Mouse (Mus musculus): ENCODE results near the gene D630039A03Rik.
"Not testable (repeated sequence)": the region's sequence is repeated elsewhere in the genome, so short reads cannot be mapped to it uniquely, and the experiment has no call there.

Gene D630039A03Rik

DNA sequence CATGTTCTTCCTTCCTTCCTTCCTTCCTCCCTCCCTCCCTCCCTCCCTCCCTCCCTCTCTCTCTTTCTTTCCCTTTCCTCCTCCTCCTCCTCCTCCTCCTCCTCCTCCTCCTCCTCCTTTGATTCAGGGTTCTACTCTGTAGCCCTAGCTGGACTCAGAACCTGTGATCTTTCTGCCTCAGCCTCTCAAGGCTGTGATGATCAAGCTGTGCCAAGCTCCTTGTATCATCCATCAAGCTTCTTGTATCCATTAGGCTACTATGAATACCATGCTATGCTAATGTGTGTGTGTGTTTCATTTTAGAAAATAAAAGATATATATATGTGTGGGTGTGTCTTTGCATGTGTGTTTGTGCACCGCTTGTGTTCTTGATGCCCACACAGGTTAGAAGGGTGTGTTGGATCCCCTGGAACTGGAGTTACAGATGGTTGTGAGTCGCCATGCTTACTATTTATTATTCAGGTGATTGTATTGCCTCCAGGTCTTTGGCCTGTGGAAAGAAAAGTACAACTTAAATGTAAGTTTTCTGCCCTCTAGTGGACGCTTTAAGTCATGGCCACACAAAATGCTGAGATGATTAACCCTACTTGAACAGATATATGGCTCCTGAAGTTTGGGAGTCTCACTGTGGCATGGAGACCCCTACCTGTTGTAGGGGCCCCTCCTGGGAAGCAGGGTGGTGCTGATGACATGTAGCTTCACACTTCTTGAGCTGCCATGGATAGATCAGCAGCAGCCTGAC lies 11.5 kb upstream of the D630039A03Rik start:
- DNase-seq (ENCODE audit: low read depth), result no peak

DNA sequence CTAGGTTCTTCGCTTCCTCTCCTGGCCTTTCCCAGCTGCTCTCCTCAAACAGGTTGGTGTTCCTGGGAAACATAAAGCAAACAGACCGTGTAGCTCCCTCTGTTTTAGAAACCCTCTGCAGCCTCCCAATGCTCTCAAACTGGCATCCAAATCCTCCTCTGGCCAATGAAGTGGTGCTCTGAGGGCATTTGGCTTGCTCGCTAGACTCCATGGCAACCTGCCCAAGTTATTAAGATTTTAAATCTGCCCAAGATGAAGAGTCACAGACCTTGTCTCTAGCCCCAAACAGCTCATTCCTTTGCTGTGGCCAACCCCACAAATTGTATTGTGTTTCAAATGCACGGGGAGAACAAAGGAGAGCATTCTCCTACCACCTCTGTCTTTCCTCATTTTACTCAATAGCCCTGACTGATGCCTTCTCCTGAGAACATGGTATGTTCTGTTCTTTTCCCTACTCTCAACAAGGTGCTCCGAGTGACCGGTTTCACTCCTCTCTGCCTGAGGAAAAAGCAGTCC lies 8.5 kb upstream of the D630039A03Rik start:
- no peak for DNase-seq (ENCODE audit: low read depth)

DNA sequence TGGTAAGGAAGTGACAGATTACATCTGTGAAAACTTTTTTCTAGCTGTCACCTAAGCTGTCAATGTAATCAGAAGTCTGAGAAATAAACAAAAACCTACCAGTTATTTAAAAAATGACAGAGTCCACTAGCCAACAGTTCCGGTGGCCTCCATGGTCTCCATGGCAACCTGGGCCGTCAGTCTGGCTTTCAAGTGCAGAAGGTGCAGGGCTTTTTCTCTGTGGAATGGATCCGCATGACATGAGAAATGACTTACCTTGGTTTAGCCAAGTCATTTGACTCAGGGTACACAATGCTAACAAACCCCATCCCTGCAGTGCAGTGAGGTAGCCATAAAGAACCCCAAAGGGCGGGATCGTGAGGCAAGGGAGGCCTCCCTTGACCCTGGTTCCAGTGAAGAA lies 6.1 kb upstream of the D630039A03Rik start:
- no peak for DNase-seq (ENCODE audit: low read depth)

DNA sequence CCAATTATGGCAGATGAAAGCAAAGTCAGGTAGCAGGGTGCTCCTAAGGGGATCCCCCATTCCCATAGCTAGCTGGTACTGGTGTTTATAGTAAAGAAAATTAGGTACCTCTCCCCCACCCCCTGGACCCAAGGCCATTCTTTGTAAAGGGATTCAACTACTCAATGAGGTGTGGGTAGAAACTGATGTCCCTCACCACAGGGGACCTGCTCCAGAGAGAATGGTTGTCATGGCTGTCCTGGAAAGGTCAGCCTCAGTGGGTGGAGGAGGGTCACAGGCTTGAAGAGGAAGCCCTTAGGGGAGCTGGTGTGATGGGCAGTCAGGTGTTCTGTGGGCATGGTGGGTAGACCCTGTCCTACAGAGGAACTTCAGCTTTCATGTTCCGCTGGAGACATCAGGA lies 4.4 kb upstream of the D630039A03Rik start:
- DNase-seq (ENCODE audit: low read depth), result no peak

DNA sequence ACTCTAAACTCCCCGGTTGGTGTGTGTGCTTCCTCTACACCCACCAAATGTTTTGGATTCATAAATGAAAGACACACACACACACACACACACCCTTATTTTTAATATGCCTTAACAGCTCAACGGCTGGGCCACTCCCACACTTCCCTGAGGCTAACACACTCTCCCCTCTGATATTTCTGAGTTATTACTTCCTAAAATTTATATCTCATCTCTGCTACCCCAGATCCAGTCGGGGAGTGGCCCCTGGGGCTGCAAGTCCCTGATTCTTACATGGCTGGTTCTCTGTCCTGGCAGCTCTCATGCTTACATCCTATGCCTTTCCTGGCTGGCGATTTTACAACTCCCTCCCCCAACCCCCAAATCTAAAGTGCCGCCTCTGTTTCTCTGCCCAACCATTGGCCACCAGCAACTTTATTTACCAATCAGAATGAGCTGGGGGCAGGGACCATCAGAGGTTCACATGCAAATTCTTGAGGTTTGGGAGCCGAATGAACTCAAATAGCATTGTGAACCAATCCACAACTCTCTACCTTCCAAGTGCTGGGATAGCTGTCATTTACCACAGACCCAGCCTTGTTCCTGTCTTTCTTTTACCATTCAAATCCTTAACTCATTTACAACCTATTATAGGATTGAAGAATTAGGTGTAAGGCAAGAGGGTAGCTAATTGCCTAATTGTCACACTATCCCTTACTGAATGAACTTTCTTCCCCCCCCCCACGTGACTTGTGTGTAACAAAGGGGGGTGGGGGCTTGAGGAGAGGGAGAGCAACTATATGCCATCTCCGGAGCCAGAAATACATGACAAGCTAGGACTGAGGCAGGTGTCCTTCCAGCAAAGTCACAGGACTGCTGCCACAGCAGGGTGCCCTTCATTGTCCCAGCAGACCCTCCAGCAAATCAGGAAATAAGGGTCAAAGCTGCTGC lies 3.7 kb upstream of the D630039A03Rik start:
- DNase-seq (ENCODE audit: low read depth), result no peak

DNA sequence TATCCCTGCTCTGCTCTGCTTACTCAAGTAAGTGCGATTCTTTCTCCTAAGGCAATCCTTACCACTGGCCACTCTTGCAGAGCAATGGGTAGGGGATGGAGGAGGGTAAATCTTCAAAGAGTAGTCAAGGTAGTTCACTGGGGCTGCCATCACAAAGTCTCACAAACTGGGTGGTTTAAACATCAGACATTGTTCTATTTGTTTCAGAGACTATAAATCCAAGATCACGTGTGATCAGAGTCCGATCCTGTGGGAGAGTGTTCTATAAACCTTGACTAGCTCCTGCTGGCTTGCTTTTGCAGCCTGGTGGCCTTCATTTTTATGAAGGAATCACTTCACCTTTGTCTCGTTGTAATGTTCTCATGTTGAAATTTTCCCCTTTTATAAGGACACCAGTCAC lies 614 bp upstream of the D630039A03Rik start:
- no peak for DNase-seq (ENCODE audit: low read depth)

DNA sequence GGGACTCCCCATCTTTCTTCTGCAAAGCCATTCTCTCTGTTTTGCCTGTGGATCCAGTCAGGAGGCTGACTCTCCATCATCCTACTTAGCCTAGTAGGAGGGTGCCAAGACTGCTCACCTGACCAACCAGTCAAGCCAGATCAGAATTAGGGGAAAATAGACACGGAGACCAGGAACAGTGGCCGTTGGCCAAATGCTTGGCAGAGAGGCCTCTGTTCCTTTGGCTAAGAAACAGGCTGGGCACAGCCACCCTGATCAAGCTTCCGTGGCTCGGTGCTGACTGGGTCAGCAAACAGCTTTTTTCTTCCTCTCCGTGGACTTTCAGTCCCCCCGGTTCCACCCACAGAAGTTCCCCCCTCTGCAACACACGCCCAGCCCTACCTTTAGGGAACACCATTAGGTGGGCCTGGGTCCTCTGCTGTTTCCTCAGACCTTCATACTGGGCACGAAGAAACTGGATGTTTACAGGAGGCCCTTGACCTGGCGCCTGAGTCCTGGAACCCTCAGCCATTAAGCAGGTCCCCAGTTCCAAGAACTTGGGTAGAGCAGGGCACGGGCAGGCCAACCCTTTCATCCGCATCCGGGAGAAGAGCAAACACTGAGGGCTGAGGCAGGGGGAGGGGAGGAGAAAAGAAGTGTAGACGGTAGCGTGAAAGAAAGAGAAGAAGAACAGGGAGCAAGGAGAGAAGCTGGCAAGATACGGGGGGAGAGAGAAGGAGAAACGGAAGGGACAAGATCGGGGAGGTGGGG lies 706 bp downstream of the D630039A03Rik start:
- no peak for DNase-seq (ENCODE audit: low read depth)

DNA sequence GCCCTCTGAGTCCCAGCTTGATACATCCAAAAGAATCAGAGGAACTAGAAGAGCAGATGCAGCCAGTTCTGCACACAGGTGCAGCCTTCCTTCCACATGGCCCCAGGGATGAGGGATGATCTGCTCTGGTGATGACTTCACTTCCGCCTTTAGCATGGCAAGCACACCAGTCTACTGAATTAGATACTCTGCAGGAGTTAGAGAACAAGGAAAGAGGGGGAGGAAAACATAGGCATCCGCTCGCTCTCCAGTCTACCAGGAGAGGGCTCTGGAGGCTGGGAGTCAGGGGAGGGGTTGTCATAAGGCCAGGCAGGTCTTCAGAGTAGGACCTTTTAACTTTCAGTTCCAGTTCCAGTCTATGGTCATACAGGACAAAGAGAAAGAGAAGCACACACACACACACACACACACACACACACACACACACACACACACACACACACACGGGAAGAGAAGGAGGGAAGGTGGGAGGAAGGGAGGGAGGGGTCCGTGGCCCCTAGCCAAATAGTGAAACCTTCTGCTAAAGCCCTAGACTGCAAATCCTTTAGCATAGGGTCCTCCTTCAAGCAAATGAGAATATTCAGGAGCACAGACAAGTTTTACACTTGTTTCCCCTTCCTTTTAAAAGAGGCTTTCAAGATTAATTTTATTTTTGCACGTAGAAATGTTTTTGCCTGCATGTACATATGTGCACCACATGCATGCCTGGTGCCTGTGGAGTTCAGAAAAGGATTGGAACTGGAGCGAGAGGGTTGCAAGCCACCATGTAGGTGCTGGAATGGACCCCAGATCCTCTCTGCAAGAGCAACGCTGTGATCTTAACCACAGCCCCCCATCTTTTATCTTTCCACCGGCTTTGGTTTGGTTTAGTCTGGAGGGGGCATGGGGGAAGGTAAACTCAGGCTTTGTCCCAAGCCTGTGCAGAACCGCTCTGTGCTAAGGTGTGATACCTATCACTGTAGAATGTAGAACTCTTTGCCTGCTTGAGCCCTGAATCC lies 1.6 kb downstream of the D630039A03Rik start:
- DNase-seq (ENCODE audit: low read depth), result no peak

DNA sequence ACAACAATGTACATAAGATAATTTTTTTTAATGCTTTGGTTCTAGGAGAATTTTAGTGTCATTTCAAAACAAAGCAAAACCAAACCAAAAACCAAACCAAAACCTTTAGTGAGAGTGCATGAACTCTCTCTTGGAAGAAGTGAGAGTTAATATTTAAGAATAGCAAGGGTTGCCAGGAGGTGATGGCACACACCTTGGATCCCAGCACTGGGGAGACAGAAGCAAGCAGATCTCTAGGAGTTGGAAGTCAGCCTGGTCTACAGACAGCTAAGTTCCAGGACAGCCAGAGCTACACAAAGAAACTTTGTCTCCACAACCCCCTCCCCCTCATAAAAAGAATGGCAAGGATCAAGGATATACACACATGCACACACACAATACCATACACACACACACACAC lies 3.1 kb downstream of the D630039A03Rik start:
- DNase-seq (ENCODE audit: low read depth), result no peak

DNA sequence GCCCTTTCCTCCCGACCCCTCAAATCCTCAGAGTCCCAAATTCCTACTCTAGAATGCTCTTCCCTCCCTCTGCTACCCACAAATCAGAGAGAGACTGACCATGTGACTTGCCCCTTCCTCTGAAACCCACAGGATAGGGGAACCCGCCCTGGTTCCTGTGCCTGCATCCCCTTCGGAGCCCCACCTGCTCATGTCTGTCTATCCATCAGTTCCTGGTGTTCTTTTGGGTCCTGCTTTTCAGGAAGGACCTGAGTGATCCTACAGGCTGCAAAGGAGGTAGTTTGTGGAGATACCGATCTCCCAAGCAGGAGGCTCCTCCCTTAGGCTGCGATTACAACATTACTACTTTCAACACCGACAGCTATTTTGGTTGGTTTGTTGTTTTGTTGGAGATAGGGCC lies 7.2 kb downstream of the D630039A03Rik start:
- DNase-seq (ENCODE audit: low read depth), result no peak

DNA sequence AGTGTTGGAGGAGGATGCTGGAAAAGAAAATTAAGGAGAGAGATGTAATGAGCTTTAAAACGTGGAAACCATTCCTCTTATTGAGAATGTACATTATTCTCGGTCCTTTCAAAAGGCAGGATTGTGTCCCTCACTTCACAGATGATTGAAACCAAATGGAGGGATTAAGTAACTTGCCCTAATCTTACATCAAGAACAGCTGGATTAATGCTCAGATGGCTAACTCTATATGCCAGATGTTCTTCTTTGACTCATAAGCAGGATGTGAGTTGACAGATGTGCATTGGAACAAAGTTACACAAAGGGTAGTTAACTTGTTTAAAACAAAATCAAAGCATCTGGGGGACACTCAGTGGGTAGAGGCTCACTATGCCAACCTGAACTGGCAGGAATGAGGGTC lies 9.4 kb downstream of the D630039A03Rik start:
- no peak for DNase-seq (ENCODE audit: low read depth)

DNA sequence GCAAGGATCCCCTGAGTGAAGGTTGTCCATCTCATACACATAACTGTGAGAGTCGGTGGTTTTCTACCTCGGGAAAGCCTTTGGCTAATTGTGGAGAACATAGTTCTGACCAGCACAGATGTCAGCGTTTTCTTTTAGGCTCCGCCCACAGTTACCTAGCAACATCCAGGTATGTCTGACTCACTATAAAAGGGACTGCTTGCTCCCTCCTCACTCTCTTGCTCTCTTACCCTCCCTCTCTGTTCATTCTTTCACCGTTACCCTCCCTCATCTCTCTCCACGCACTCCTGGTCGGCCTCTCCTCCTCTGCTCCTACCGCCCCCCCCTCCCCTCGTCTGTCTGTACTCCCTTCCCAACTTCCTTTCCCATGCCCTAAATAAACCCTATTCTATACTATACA lies 11.5 kb downstream of the D630039A03Rik start:
- no peak for DNase-seq (ENCODE audit: low read depth)

DNA sequence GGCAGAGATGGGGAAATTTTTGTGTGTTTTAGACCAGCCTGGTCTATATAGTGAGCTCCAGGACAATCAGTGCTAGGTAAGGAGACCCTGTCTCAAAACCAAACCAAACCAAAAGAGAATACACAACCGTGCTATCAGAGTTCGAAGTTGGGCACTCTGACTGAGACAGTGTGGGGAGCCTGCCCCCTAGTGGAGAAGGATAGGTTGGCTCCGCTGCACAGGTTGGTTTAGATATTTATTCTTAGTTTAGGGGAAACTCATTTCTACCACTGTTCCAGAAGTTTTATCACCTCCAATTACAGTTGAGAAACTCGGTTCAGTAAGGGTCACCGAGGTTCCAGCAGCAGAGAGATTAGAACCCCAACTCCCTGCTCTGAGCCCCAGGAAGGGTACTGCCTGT lies 11.9 kb downstream of the D630039A03Rik start:
- DNase-seq (ENCODE audit: low read depth), result peak; percentile 34

DNA sequence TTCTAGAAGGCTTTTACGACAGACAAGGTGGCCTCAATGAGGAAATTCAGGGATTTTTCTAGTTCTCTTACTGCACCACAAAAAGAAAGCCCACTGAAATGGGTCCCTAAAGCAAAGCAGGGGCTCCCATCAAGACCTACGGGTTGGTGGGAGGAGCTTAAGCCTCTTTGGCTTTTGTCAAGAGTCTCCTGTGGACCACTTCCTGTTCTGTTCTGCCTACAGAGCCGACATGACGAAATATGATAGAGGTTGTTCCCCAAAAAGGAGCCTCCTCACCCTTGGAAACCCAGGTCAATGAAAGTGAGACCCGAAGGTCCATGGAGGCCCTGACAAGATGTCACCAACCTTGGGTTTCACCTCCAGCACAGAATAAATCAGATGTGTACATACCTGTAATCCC lies 13.5 kb downstream of the D630039A03Rik start:
- DNase-seq (ENCODE audit: low read depth), result no peak

DNA sequence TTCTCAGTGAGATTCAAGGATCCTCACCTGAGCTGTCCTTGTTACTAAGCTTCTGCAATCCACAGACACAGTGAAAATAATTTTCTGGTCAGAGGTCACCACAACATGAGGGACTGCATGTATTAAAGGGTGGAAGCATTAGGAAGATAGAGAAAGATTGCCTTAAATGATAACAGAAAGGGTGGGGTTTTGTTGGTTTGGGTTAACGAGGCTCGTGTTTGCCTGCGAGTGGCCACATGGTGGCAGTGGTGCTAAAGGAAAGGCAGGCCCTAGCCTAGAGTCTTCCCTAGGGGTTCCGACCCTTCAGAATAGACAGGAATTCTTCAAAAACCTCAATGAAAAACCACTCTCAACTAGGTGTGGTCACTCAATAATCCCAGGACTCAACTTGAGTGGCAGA lies 14.9 kb downstream of the D630039A03Rik start:
- DNase-seq (ENCODE audit: low read depth), result no peak

DNA sequence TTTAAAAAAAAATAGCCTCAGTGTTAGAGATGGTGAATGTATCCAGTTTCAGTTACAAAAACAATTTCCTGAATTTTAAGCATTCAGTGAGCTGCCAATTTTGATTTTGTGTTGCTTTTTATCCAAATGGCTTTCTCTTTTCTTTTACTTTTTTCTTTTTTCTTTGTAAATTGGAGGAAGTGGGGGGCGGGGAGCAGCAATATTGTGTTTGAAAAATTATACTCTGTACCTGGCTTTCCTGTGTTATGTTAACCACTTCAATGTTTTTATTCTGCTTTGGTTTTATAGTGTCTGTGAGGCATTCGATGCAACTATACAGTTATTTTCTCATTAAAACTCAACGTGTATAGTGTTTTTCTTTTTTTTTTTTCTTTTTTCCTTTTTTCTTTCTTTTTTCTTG lies 19.5 kb downstream of the D630039A03Rik start:
- no peak for DNase-seq (ENCODE audit: low read depth)

DNA sequence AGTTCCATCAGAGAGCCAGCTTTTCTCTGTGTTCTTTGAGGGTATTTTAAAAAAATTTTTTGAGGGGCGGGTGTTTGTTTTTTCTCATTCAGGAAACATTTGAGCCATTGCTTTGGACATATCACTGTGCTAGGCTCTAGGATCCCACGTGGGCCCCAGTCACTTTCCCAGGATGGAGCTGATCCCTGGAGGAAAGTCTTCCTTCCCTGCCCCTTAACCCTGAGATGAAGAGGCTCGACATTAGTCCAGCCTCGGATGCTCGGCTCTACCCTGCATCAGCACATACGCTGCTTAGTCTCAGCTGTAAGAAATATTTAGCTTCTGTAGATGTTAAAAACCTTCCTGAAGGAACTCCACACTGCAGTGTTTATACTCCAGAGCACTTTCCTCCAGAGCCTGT lies 20.2 kb downstream of the D630039A03Rik start:
- DNase-seq (ENCODE audit: low read depth), result no peak

DNA sequence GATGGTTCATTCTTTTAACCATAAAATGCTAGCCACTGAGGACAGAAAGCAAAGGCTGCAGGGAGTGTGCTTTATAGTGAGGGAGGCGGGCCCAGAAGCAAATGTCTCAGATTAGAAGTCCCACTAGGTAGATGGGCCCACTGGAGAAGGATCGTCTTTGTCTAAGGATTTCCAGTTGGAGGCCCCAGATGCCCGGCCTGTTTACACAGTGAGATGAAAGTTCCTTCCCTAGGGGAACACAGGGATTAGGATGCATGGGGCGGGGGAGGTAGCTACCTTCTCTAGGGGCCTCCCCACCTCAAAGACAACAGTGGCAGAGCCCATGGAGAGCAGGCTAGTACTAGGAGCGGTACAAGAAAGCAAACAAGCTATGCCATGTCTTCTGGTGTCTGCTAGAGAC lies 21.0 kb downstream of the D630039A03Rik start:
- DNase-seq (ENCODE audit: low read depth), result no peak

DNA sequence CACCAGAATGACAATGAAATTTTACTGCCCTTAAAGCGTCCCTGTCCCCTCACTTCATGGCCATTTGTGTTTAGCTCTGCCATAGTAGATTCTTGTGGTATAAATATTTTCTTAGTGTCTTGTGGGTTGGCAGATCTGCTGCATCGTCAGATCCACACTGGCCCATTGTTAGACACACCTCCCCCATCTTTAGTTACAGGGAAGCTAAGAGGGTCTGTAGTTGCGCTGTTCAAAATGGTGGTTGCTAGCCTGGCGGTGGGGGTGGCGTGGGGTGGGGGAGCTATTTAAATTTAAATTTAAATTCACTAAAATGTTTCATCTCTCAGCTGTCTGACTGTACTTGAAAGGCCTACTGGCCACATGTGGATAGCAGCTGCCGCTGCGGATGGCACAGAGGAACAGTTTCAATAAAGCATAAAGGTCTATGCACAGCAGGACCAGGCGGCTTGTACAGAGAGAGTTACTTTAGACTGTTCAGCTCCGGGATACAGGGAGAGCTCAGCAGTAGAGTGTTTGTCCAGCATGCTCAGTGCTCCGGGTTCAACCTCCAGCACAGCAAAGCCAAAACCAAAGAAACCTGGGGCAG lies 24.0 kb downstream of the D630039A03Rik start:
- no peak for DNase-seq (ENCODE audit: low read depth)

DNA sequence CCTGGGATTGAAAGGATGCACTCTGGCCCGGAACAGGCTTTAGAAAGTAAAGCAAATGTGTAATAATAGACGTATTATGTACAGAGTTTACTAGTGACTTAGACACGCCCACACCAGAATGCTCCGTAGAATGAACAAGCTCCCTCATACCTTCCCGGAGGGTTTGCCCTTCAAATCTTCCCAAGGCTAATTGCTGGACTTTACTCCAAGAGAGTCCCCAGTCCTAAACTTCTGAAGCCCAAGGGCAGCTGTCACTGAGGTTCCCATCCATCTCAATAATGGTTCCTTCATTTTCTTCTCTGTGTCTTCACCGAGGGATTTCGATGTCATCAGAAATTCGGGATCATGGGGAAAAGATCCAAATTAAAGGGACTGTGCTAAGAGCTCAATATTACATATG lies 26.3 kb downstream of the D630039A03Rik start:
- no peak for DNase-seq (ENCODE audit: low read depth)

DNA sequence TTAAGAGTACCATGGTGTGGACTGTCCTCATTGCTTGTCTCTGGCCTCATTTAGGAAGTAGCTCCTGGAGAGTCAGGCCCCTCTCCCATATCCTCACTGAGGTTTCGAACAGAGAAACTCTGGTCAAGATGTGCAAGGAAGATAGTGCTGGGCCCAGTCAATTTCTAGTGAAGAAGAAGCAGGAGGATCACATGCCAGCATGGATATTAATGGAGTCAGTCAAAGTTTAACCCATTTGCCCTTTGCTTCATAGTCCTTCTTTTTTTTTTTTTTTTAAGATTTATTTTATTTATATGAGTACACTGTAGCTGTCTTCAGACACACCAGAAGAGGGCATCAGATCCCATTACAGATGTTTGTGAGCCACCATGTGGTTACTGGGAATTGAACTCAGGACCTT lies 27.1 kb downstream of the D630039A03Rik start:
- DNase-seq (ENCODE audit: low read depth), result not testable (repeated sequence)

All from c-Kit-positive CD71-positive TER-119-negative erythroid progenitor cells, embryonic 14.5 days (primary cell).